ENCODE assay signal across 26 mouse cellular contexts in the genomic region with DNA sequence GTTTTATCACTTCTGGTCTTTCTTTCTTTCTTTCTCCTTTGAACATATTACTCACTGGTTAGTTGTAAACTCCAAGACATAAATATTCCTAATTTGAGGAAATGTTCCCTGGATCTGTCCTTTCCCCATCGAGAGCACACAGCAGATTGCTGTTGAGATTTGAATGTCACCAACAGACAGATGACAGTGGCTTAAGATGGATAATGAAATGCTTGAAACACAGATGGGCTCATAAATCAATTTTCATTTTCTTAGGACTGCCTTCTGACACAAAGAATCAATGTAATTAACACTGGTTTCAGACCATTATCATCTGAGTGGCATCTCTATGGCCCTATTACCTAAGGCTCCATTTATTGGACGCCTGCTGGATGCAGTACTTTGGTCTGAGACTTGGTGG. TPM values are rescaled to one million over a fixed set of nuclear protein-coding genes. Genes with fewer than 3 reads are reported as not detected.
"Had no signal": no experiment of that assay in that cellular context is flagged by ENCODE, and none has a peak within 500 bp of the region (broad histone marks: within the 10 kb centered on the region; RNA-seq: fewer than 3 reads in every experiment).

No protein-coding gene starts in this region.

- H3K27me3 ChIP-seq: heart, embryonic 12.5 days; hindbrain, embryonic 12.5 days; intestine, embryonic 15.5 days; limb, embryonic 13.5 days; limb, embryonic 15.5 days had no signal

- H3K4me3 ChIP-seq: gastrocnemius, adult 2 months; heart, embryonic 10.5 days; heart, embryonic 12.5 days; hindbrain, embryonic 10.5 days; hindbrain, embryonic 12.5 days; intestine, embryonic 15.5 days; limb, embryonic 13.5 days; limb, embryonic 15.5 days; liver, embryonic 12.5 days had no signal

- ATAC-seq: hindbrain, embryonic 16.5 days; inflammation-experienced regulatory T-cells, adult 6 months; intestine, embryonic 15.5 days; intestine, postnatal 0 days; liver, embryonic 12.5 days had no signal

- H3K9me3 ChIP-seq: heart, embryonic 10.5 days; heart, embryonic 12.5 days; hindbrain, embryonic 10.5 days; hindbrain, embryonic 12.5 days; intestine, embryonic 15.5 days; limb, embryonic 13.5 days; limb, embryonic 15.5 days; liver, embryonic 12.5 days had no signal

- H3K9ac ChIP-seq: heart, embryonic 12.5 days; hindbrain, embryonic 12.5 days; intestine, embryonic 15.5 days; limb, embryonic 13.5 days; limb, embryonic 15.5 days; liver, embryonic 12.5 days; liver, embryonic 14.5 days had no signal

- H3K4me2 ChIP-seq: heart, embryonic 12.5 days; hindbrain, embryonic 12.5 days; intestine, embryonic 15.5 days; limb, embryonic 13.5 days; limb, embryonic 15.5 days; liver, embryonic 12.5 days had no signal

- DNase-seq: gastrocnemius, adult 2 months; gastrocnemius, postnatal 10 days; gastrocnemius, postnatal 25 days; heart, adult 18-20 months; heart, postnatal 10 days; heart, postnatal 4 days; kidney, adult 18-20 months; kidney, adult 8-10 months; kidney, postnatal 10 days; kidney, postnatal 25 days; layer of hippocampus, adult 9-11 months; layer of hippocampus, postnatal 36 days; left cerebral cortex, postnatal 4 days; lung, adult 18-20 months had no signal

- H3K27ac ChIP-seq: gastrocnemius, adult 2 months; heart, embryonic 10.5 days; hindbrain, embryonic 10.5 days; hindbrain, embryonic 12.5 days; intestine, embryonic 15.5 days; limb, embryonic 13.5 days; limb, embryonic 15.5 days; liver, embryonic 12.5 days; liver, embryonic 14.5 days had no signal

RNA-seq across cellular contexts. Expression of gene Hebp2, which starts 23.3 kb away (rescaled TPM):
- polyA plus RNA-seq: inflammation-experienced regulatory T-cells, adult 6 months had no signal
